Mouse (Mus musculus) hindbrain, postnatal 0 days (tissue): ENCODE data around the gene Fam180a. TPM values are rescaled to one million over a fixed set of nuclear protein-coding genes. Genes with fewer than 3 reads are reported as not detected.

ENCODE experiments used
- ATAC-seq: fragments of 200-750 bp; cut with Nextera tagmentation; 2 replicates; pipeline ENCODE4 v1.8.0; 2017; ENCODE audit warnings: mild to moderate bottlenecking, moderate TSS enrichment, moderate library complexity
- DNase-seq: peaks from one replicate; pipeline ENCODE4 v3.0.0-alpha.2; 2015; ENCODE audit warnings: low spot score
- H3K27ac ChIP-seq: fragments of 300-500 bp; sonication (generic); 2 replicates; pipeline ENCODE4 v1.5.1; 2014; ENCODE audit warnings: mild to moderate bottlenecking
- H3K27me3 ChIP-seq: fragments of 300-500 bp; sonication (generic); 2 replicates; pipeline ENCODE4 v1.6.1; 2014; ENCODE audit warnings: low read length, mixed read lengths; ENCODE audit not compliant: insufficient read depth
- H3K36me3 ChIP-seq: fragments of 300-500 bp; sonication (generic); 2 replicates; pipeline ENCODE4 v1.6.1; 2014; ENCODE audit warnings: low read length, mixed read lengths; ENCODE audit not compliant: insufficient read depth
- H3K4me1 ChIP-seq: fragments of 300-500 bp; sonication (generic); 2 replicates; pipeline ENCODE4 v1.6.1; 2014; ENCODE audit warnings: antibody characterized with exemption, low read length, mixed read lengths; ENCODE audit not compliant: insufficient read depth
- H3K4me2 ChIP-seq: fragments of 300-500 bp; sonication (generic); 2 replicates; pipeline ENCODE4 v1.6.1; 2014; ENCODE audit warnings: low read depth, mild to moderate bottlenecking, low read length, moderate library complexity, mixed read lengths
- H3K4me3 ChIP-seq: fragments of 300-500 bp; sonication (generic); 2 replicates; pipeline ENCODE4 v1.5.1; 2014; ENCODE audit warnings: low read length
- H3K9ac ChIP-seq: fragments of 300-500 bp; sonication (generic); replicated peaks from 2 replicates; pipeline ENCODE4 v1.6.1; 2014; ENCODE audit warnings: mild to moderate bottlenecking, low read length, moderate library complexity, mixed read lengths
- H3K9me3 ChIP-seq: fragments of 300-500 bp; sonication (generic); 2 replicates; pipeline ENCODE4 v1.6.1; 2016; ENCODE audit warnings: low read length, mixed read lengths
- CTCF ChIP-seq: IDR thresholded peaks from 2 replicates; pipeline ENCODE4 v1.5.1; 2016; ENCODE audit warnings: antibody characterized with exemption, control low read depth, low read depth
- WGBS: fragments of 180-500 bp; shearing (Covaris S2); extraction: QIAGEN DNeasy Blood & Tissue Kit; methylation state at CpG from one replicate; pipeline ENCODE4 v1.1.7; 2014; 5-methylcytosine and 5-hydroxymethylcytosine counted together
- polyA plus RNA-seq: library from polyadenylated mRNA; unstranded; fragments of >200 nt; fragmentation: Nextera tagmentation; extraction: Ambion mirVana; gene quantifications from 2 replicates; pipeline ENCODE4 v1.2.1, GENCODE M21; 2015
- total RNA-seq: library from RNA; depleted of rRNA; stranded (reverse); fragments of >200 nt; gene quantifications from 2 replicates; pipeline ENCODE4 v1.2.3, GENCODE M21; 2014

Gene Fam180a
- total and polyA plus RNA-seq, 2 experiments from 2014 or later: 0.68 to 3.2 TPM

DNA sequence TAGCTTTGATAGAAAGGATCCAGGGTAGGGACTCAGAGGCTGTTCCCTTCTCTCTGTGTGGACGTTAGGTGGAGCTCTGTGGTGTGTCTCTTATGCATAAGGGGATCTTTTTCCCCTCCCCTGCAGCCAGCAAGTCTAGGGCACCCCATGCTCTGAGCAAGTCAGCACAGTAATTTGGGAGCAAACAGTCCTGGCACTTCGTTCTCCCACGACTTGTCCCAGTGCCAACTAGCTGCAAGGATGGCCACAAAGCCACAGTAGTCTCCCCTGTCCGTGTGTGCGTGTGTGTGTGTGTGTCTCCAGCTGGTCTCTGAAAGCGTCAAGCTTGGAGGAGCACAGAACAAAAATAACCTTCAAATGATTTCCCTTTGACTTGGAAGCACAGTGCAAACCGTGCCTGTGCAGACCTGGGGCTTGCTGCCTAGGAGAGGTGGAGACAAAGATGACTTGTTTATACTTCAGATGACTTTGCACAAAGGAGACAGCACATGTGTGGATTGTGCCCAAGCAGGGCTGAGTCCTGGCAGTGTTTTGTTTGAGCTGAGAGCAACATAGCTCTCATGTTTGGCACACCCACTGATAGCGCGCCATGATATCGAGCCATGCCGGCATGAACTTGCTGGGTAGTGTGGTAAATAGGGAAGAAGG lies 37.7 kb downstream of the Fam180a start:
- peak overlapping the region; percentile 23; the same call in 1 of the 2 replicates for H3K4me2 ChIP-seq
- 30% methylated on average over 11 of the region's 11 CpGs for WGBS

DNA sequence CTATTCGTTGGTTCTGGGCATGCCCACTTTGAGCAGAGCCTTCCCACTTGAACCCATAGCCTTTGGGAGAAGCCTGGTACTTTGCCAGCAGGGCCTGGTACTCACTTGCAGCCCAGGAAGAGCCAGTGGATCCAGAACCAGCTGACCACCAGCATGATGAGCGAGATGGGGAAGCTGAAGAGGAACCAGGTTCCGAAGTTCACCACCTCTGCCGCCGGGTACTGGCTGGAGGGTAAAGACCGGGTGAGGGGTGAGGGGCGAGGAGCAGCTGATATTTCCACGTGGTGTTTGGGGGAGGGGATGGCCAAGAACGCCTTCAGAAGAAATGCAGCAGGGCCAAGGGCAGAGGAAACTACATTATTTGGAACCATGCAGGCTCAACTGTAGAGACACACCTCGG lies 46.6 kb downstream of the Fam180a start:
- DNase-seq (no peak), ATAC-seq (no peak)
- H3K27me3 ChIP-seq: no peaks in the 10 kb centered on the region
- H3K4me3 ChIP-seq: no peak overlapping the region
- 90% methylated on average over 10 of the region's 10 CpGs for WGBS
- H3K27ac ChIP-seq: no peak overlapping the region
- no peaks in the 10 kb centered on the region for H3K9me3 ChIP-seq
- no peak overlapping the region for H3K4me2 ChIP-seq
- H3K36me3 ChIP-seq: no peaks in the 10 kb centered on the region
- no peak overlapping the region for H3K9ac ChIP-seq
- H3K4me1 ChIP-seq: no peaks in the 10 kb centered on the region
- TF ChIP-seq CTCF: no peak

More for the DNA sequence above, 37.7 kb downstream of the Fam180a start:
- Histone ChIP-seq H3K27me3 (no peaks in the 10 kb centered on the region), H3K4me1 (peaks cover 8% of the 10 kb centered on the region), H3K9ac (no peak overlapping the region), H3K9me3 (no peaks in the 10 kb centered on the region), H3K36me3 (no peaks in the 10 kb centered on the region), H3K27ac (peak overlapping the region; percentile 67), H3K4me3 (no peak overlapping the region)
- DNase-seq (peak; percentile 76), ATAC-seq (peak; percentile 83)
- peak; percentile 35; the same call in 1 of the 2 replicates for TF ChIP-seq CTCF

DNA sequence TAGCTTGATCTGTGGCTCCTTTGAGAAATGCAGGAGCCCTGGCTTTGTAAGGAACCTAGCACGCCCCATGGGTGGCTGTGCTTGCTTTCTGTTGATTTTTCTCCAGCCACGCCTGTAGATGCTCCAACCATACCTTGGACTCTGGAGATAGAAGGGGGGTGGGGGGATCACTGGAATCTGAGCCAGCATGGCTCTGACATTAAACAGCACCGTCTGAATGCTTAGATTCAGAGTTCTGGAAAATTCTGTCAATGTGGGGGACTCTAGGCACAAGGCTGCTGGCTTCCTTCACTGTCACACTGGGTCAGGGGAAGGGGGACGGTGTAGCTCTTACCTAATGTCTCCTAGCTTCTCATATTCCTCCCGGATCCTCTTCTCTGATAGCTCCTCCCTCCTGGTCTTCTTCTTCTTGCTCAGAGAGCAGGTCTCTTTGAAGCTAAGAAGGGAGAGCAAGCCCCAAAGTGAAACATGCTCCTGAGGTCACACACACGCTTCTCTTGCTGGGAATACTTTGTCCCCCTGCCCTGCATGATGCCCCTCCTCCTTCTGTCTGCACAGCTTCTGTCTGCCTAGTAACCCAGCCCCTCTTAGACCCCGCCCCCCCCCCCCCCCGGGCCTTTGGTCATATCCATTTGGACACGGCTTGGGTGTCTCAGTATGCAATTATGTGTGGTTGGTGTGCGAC lies 47.9 kb downstream of the Fam180a start:
- no peak for ATAC-seq
- H3K4me2 ChIP-seq: no peak overlapping the region
- H3K36me3 ChIP-seq: no peaks in the 10 kb centered on the region
- no peak for DNase-seq
- WGBS: 54% methylated on average over 10 of the region's 10 CpGs
- H3K27me3 ChIP-seq: no peaks in the 10 kb centered on the region
- TF ChIP-seq CTCF: no peak
- no peak overlapping the region for H3K9ac ChIP-seq
- no peaks in the 10 kb centered on the region for H3K4me1 ChIP-seq
- H3K9me3 ChIP-seq: no peaks in the 10 kb centered on the region
- H3K4me3 ChIP-seq: no peak overlapping the region
- no peak overlapping the region for H3K27ac ChIP-seq

DNA sequence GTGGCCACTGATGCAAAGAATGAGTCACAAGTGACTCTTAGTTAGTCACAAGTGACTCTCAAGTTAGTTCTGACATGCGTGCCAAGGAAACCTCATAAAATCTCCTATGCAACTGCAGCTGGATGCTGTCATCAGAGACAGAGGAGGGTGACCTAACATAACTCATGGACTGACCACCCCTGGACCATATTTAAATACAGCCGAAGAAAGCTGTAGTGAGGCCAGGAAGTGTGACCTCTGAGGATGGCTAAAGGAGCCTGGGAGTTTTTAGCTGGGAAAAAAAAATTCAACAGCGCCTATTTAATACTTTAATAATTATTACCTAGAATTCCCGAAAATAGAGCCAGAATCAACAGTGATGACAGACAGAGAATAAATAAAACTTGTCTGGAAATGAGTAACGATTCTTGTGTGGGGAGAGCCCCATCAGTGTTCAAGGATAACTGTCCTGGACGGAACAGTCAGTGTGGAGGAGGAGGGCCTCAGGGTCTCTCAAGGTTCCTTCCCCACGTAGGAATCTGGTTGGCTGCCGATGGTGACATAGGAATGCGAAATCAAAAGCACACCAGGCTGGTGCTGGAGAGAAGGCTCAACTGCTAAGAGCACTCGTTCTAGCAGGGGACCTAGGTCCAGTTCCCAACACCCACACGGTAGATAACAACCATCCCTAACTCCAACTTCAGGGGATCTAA lies 52.4 kb downstream of the Fam180a start:
- ATAC-seq (no peak), DNase-seq (no peak)
- Histone ChIP-seq H3K9ac (no peak overlapping the region), H3K4me3 (no peak overlapping the region), H3K27me3 (no peaks in the 10 kb centered on the region), H3K4me1 (no peaks in the 10 kb centered on the region), H3K36me3 (no peaks in the 10 kb centered on the region), H3K4me2 (no peak overlapping the region), H3K27ac (no peak overlapping the region), H3K9me3 (no peaks in the 10 kb centered on the region)
- TF ChIP-seq CTCF: no peak
- whole genome bisulfite sequencing: 83% methylated on average over 11 of the region's 11 CpGs

DNA sequence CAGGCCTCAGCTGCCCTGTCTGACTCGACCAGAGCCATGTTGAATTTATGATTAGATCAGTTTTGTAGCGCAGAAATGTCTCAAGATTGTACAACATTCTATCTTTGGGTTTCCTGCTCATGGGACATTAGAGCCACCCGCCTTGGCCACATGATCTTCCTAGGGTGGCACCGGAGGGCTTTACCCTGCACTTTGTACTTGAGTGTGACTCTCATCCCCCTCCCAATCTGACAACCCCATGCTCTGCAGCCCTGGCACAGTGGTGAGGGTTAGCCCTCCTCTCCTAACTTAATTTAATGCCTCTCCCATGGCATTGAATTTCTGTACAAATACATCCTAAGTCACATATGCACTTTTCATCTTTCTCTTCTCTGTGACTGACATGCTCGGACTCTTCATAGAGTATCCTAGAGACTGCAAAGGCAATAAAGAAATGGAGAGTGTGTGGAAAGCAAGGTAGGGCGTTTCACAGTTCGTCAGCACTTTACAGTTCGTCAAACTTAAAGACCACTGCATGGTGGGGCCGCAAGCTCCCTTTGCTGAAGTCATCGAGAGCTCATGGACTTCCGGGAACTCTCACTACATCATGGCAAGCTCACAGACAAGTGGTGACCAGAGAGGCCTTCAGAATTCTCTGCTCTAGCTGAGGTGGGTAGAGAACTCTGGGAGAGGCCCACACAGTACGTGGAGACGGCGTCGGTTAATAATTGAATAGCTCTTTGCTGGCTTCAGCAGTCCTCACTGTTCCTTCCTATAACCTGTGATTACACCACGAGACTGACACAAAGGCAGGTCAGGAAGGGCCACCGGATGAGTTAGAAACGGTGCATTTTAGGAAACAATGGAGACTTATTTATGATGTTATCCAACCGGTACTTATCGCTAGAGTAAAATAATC lies 53.8 kb downstream of the Fam180a start:
- no peak for TF ChIP-seq CTCF
- no peak overlapping the region for H3K27ac ChIP-seq
- no peak overlapping the region for H3K9ac ChIP-seq
- ATAC-seq (peak; percentile 29; the same call in 1 of the 2 replicates), DNase-seq (no peak)
- no peaks in the 10 kb centered on the region for H3K9me3 ChIP-seq
- H3K36me3 ChIP-seq: no peaks in the 10 kb centered on the region
- no peaks in the 10 kb centered on the region for H3K4me1 ChIP-seq
- H3K4me3 ChIP-seq: no peak overlapping the region
- no peaks in the 10 kb centered on the region for H3K27me3 ChIP-seq
- WGBS: 77% methylated on average over 20 of the region's 20 CpGs
- H3K4me2 ChIP-seq: no peak overlapping the region
